Mouse (Mus musculus) cortical plate, adult 2 months (tissue): Measurements from ENCODE around the gene Gjb4.

Experiments
- CTCF ChIP-seq: fragments of 200-500 bp; IDR thresholded peaks from 2 replicates; pipeline ENCODE4 v1.5.1; 2011; ENCODE audit warnings: mild to moderate bottlenecking, control low read depth, low read length; ENCODE audit not compliant: insufficient read depth; ENCODE audit errors: extremely low read depth
- POLR2A ChIP-seq: fragments of 200-500 bp; IDR thresholded peaks from 2 replicates; pipeline ENCODE4 v1.6.1; 2011; ENCODE audit warnings: mild to moderate bottlenecking, low read length, control low read depth; ENCODE audit not compliant: insufficient read depth; ENCODE audit errors: extremely low read depth

DNA sequence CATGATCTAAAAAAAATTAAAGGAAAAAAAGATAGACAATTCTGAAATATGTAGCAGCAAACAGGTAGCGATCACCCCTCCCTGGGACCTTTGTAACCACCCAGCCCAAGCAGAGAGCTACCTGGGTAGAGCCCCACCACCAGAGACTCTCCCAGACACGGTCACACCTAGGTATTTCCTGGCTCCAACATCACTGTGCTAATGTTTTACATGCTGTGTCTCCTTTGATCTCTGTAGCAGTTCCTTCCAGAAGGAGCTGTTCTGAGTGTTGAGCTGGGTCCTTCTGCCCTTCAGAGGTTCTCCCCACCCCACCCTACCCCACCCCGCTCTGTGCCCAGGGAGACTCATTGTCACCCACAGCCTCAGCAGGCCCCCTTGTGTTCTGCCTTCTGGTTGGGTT is 30.2 kb downstream of the Gjb4 start:
- TF ChIP-seq POLR2A (no peak), CTCF (no peak)
